Mouse (Mus musculus) monocyte, adult 59 days (primary cell): ENCODE data around the gene Mroh8. TPM values are rescaled to one million over a fixed set of nuclear protein-coding genes. Genes with fewer than 3 reads are reported as not detected.

Source experiments
- total RNA-seq, 2 experiments: library from RNA; stranded (reverse); gene quantifications; one replicate each; pipeline ENCODE4 v1.2.4; 2023

Mroh8 gene
- total RNA-seq, result under 1 TPM in 1 of 2 experiments, not detected in 1; 0.70 TPM

GRCm38 (mm10) chr2:157279416-157279800 lies at the start of gene Mroh8:
Mroh8 (minus strand) TSS chr2:157279549.

DNA sequence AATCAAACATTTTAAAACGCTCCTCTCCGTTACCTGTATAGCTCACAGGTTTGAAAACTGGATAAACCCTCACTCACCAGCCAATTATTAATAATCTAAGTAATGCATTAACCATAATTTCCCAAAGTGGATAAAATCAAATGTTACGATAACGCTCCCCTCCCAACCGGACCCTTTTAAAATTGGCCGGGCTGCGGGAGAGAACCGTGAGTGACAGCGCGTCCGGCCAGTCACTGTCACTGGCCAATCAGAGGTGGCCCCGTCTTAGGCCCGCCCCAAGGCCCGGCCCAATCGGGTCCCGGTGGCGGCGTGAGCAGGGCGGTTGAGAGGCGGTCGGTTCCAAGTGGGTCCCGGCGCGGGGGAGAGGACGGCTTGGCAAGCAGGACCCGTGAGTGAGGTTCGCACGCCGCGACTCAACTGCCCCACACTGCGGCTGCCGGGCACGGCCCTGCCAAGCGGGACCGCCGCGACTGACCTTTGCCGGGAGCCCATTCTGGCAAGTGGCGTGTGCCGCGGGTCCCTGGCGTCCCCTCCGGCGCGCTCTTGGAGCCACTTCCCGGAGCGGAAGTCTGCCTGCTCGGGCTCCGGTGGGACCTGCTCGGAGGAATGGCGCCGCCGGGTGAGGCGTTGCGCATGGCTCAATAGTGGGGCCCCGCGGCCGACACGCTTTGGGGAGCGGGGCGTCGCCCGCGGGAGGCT lies 483 bp downstream of the Mroh8 start, which contains the start of gene Rpn2:
Gene Rpn2, plus strand, starts transcription at position 301 of the 699 bp plus-strand sequence.

GRCm38 (mm10) chr2:157204366-157205218 lies 74.8 kb downstream of the Mroh8 start, which contains the start of gene Rbl1:
Rbl1 (minus strand) TSS chr2:157204534.

Other genes starting within 250 kb of the Mroh8 start
- gene Soga1, start 200.3 kb downstream of the Mroh8 start, total RNA-seq, result 10 to 100 TPM; 31.1 to 43.1 TPM
- gene Tldc2, start 192.5 kb downstream of the Mroh8 start, total RNA-seq, result not detected
- 100 to 1,000 TPM; 893 to 991 TPM for gene Samhd1, start 144.3 kb downstream of the Mroh8 start, total RNA-seq
- gene Rbl1, start 75.0 kb downstream of the Mroh8 start, total RNA-seq, result 10 to 100 TPM; 17.8 to 18.0 TPM
- 100 to 1,000 TPM; 174 to 181 TPM for gene Rpn2, start 532 bp downstream of the Mroh8 start, total RNA-seq
- gene Ghrh, start 68.0 kb upstream of the Mroh8 start, total RNA-seq, result 1 to 10 TPM in 1 of 2 experiments, not detected in 1; 1.4 TPM
- gene Manbal, start 88.0 kb upstream of the Mroh8 start, total RNA-seq, result 10 to 100 TPM; 34.3 to 37.7 TPM
- gene Src, start 138.9 kb upstream of the Mroh8 start, total RNA-seq, result 1 to 10 TPM; 3.5 to 4.3 TPM